25 mouse cellular contexts compared by ENCODE assay signal in genomic region chr2:103398110-103398509, GRCm38 (mm10). TPM values are rescaled to one million over a fixed set of nuclear protein-coding genes. Genes with fewer than 3 reads are reported as not detected.
DNase-seq lines count a peak whose midpoint lies in the region; ATAC-seq and TF ChIP-seq lines count a peak whose summit lies in the region.
"Had no signal": no experiment of that assay in that cellular context is flagged by ENCODE, and none has a peak within 500 bp of the region (broad histone marks: within the 10 kb centered on the region; RNA-seq: fewer than 3 reads in every experiment).

No protein-coding gene starts in this region.

- H3K27me3 ChIP-seq in embryonic facial prominence, embryonic 12.5 days, result no peaks in the 10 kb centered on the region
- no peaks in the 10 kb centered on the region for H3K27me3 ChIP-seq in embryonic facial prominence, embryonic 10.5 days (replicated peaks; ENCODE audit: low read depth, poor library complexity, severe bottlenecking)
- H3K27me3 ChIP-seq in limb, embryonic 13.5 days, result no peaks in the 10 kb centered on the region
- H3K27me3 ChIP-seq in limb, embryonic 10.5 days (ENCODE audit: low read depth, poor library complexity, severe bottlenecking), result no peaks in the 10 kb centered on the region
- H3K27me3 ChIP-seq: embryonic facial prominence, embryonic 13.5 days; forebrain, embryonic 13.5 days; forebrain, embryonic 15.5 days had no signal

- no peak overlapping the region for H3K9ac ChIP-seq in embryonic facial prominence, embryonic 12.5 days
- no peak overlapping the region for H3K9ac ChIP-seq in limb, embryonic 13.5 days
- H3K9ac ChIP-seq: embryonic facial prominence, embryonic 13.5 days; forebrain, embryonic 13.5 days; forebrain, embryonic 15.5 days; forebrain, postnatal 0 days had no signal

- TF ChIP-seq POLR2A in brain, embryonic 14.5 days (IDR thresholded peaks at IDR 0.05; ENCODE audit: borderline replicate concordance, extremely low read depth, insufficient read depth, insufficient read length, poor library complexity, severe bottlenecking), result no peak

- no peak overlapping the region for H3K4me2 ChIP-seq in embryonic facial prominence, embryonic 12.5 days (replicated peaks)
- no peak overlapping the region for H3K4me2 ChIP-seq in limb, embryonic 13.5 days (replicated peaks)
- H3K4me2 ChIP-seq: embryonic facial prominence, embryonic 13.5 days; forebrain, embryonic 13.5 days; forebrain, embryonic 15.5 days had no signal

- WGBS in embryonic facial prominence, embryonic 12.5 days, result 70% methylated on average over 6 of the region's 6 CpGs
- WGBS in embryonic facial prominence, embryonic 10.5 days, result 74% methylated on average over 6 of the region's 6 CpGs
- WGBS in limb, embryonic 13.5 days, result 61% methylated on average over 6 of the region's 6 CpGs
- WGBS in limb, embryonic 10.5 days, result 86% methylated on average over 6 of the region's 6 CpGs

- no peak for TF ChIP-seq CTCF in brain, embryonic 14.5 days (IDR thresholded peaks at IDR 0.05; ENCODE audit: borderline replicate concordance, extremely low read depth, insufficient read depth, insufficient read length)

- H3K4me1 ChIP-seq in embryonic facial prominence, embryonic 12.5 days, result no peaks in the 10 kb centered on the region
- no peaks in the 10 kb centered on the region for H3K4me1 ChIP-seq in embryonic facial prominence, embryonic 10.5 days
- H3K4me1 ChIP-seq in limb, embryonic 13.5 days, result no peaks in the 10 kb centered on the region
- H3K4me1 ChIP-seq in limb, embryonic 10.5 days, result no peaks in the 10 kb centered on the region
- H3K4me1 ChIP-seq: embryonic facial prominence, embryonic 13.5 days; forebrain, embryonic 15.5 days had no signal

- H3K36me3 ChIP-seq in embryonic facial prominence, embryonic 12.5 days, result no peaks in the 10 kb centered on the region
- no peaks in the 10 kb centered on the region for H3K36me3 ChIP-seq in embryonic facial prominence, embryonic 10.5 days (replicated peaks)
- no peaks in the 10 kb centered on the region for H3K36me3 ChIP-seq in limb, embryonic 13.5 days
- H3K36me3 ChIP-seq in limb, embryonic 10.5 days, result no peaks in the 10 kb centered on the region
- H3K36me3 ChIP-seq: embryonic facial prominence, embryonic 13.5 days; forebrain, embryonic 15.5 days; G1E had no signal

- H3K9me3 ChIP-seq in embryonic facial prominence, embryonic 12.5 days, result no peaks in the 10 kb centered on the region
- no peaks in the 10 kb centered on the region for H3K9me3 ChIP-seq in embryonic facial prominence, embryonic 10.5 days
- no peaks in the 10 kb centered on the region for H3K9me3 ChIP-seq in limb, embryonic 13.5 days
- no peaks in the 10 kb centered on the region for H3K9me3 ChIP-seq in limb, embryonic 10.5 days (replicated peaks)
- H3K9me3 ChIP-seq: embryonic facial prominence, embryonic 13.5 days; forebrain, embryonic 13.5 days; forebrain, embryonic 15.5 days; G1E had no signal

- H3K27ac ChIP-seq in embryonic facial prominence, embryonic 12.5 days, result no peak overlapping the region
- no peak overlapping the region for H3K27ac ChIP-seq in embryonic facial prominence, embryonic 10.5 days (replicated peaks)
- no peak overlapping the region for H3K27ac ChIP-seq in limb, embryonic 13.5 days
- H3K27ac ChIP-seq in limb, embryonic 10.5 days, result no peak overlapping the region
- H3K27ac ChIP-seq: embryonic facial prominence, embryonic 13.5 days; forebrain, embryonic 13.5 days; forebrain, embryonic 15.5 days had no signal

- no peak overlapping the region for H3K4me3 ChIP-seq in embryonic facial prominence, embryonic 12.5 days
- H3K4me3 ChIP-seq in embryonic facial prominence, embryonic 10.5 days, result no peak overlapping the region
- H3K4me3 ChIP-seq in limb, embryonic 13.5 days, result no peak overlapping the region
- H3K4me3 ChIP-seq in limb, embryonic 10.5 days, result no peak overlapping the region
- H3K4me3 ChIP-seq: embryonic facial prominence, embryonic 13.5 days; forebrain, embryonic 13.5 days; forebrain, embryonic 15.5 days had no signal

- ATAC-seq in embryonic facial prominence, embryonic 12.5 days (ENCODE audit: insufficient number of reproducible peaks, insufficient read depth, low FRiP score, low TSS enrichment), result peak; percentile 56; the same call in 1 of the 2 replicates
- ATAC-seq in limb, embryonic 13.5 days (ENCODE audit: low FRiP score, low read depth), result peak; percentile 48; the same call in 1 of the 2 replicates
- no peak for ATAC-seq in frontal cortex, adult (ENCODE audit: low TSS enrichment)
- ATAC-seq: activated CD4-positive, CD25-positive, alpha-beta regulatory T cell, adult 4 months; CD4-positive, CD25-positive, alpha-beta regulatory T cell, adult 4 months; forebrain, embryonic 13.5 days; forebrain, embryonic 15.5 days; forebrain, postnatal 0 days; Patski had no signal

- DNase-seq in embryonic facial prominence, embryonic 10.5 days (ENCODE audit: low spot score), result no peak
- no peak for DNase-seq in limb, embryonic 10.5 days (ENCODE audit: low spot score)
- DNase-seq in brain, embryonic 14.5 days (ENCODE audit: low read depth), result peak; percentile 27
- DNase-seq: adrenal gland, adult 8-10 months; adrenal gland, postnatal 14 days; adrenal gland, postnatal 36 days; B cell, adult 2 months; cerebellum, adult 11 months; cerebellum, adult 18-20 months; cerebellum, adult 8-10 months; cerebellum, adult 9-11 months; cerebellum, postnatal 14 days; cerebellum, postnatal 36 days; embryo, embryonic 11 days; forebrain, postnatal 0 days had no signal

RNA-seq across cellular contexts. Expression of gene Elf5, which starts 13.4 kb away (rescaled TPM):
- polyA plus RNA-seq in embryonic facial prominence, embryonic 12.5 days (2016; fragmentation: Nextera tagmentation; extraction: Ambion mirVana), result 0.75 and 0.90 TPM in 2 replicates
- polyA plus RNA-seq in embryonic facial prominence, embryonic 10.5 days (2016; fragmentation: Nextera tagmentation; extraction: Ambion mirVana), result 0.08 and 0.24 TPM in 2 replicates
- polyA plus RNA-seq in limb, embryonic 13.5 days (2015; fragmentation: Nextera tagmentation; extraction: Ambion mirVana), result 0.17 and 0.29 TPM in 2 replicates
- 0.23 TPM in 1 of 2 replicates, not detected in the other for polyA plus RNA-seq in limb, embryonic 10.5 days (2016; fragmentation: Nextera tagmentation; extraction: Ambion mirVana)
- 0.06 and 0.11 TPM in 2 replicates for polyA plus RNA-seq in brain, embryonic 14.5 days (2012; rRNA removed)
- polyA plus RNA-seq: activated CD4-positive, CD25-positive, alpha-beta regulatory T cell, adult 4 months; CD4-positive, CD25-positive, alpha-beta regulatory T cell, adult 4 months; forebrain, embryonic 13.5 days; forebrain, embryonic 15.5 days; forebrain, postnatal 0 days; G1E; Patski had no signal
